Mouse (Mus musculus): ENCODE measurements around the gene Tpd52l2. TPM values are rescaled to one million over a fixed set of nuclear protein-coding genes. Genes with fewer than 3 reads are reported as not detected.
A peak's percentile ranks its signal among the peaks of the same experiment; 100 is the strongest.

Gene Tpd52l2
- polyA plus RNA-seq, 1 experiment from 2014 or later = 105 TPM

DNA sequence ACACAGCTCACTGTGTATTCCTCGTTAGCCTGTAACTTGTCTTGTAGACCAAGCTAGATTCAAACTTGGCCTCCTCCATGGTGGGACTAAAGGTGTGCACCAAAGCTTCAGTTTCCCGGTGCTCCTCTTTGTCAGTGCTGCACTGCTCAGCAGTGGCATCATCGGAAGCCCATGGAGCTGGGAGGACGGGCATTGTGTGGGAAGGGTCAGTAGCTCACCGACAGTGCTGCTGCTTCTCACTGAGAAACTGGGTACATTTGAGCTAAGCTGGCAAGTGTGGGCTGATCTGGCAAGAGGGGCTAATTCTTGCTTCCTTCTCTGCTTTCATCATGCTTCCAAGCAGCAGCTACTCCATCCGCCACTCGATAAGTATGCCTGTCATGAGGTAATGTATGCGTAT, 14.3 kb downstream of the Tpd52l2 start:
- Histone ChIP-seq H3K27me3 (replicated peaks) (no peaks in the 10 kb centered on the region), H3K4me2 (no peak overlapping the region), H3K9ac (no peak overlapping the region), H3K27ac (ENCODE audit: poor library complexity, severe bottlenecking) (no peak overlapping the region), H3K4me1 (replicated peaks) (0 out of 2 replicates have a peak, but pooled peaks cover 2% of the 10 kb centered on the region), H3K4me3 (no peak overlapping the region), H3K9me3 (replicated peaks) (no peaks in the 10 kb centered on the region), H3K36me3 (peaks cover 90% of the 10 kb centered on the region)
- no peak for ATAC-seq (ENCODE audit: insufficient number of reproducible peaks, low FRiP score)
- 96% methylated on average over 8 of the region's 8 CpGs for WGBS

DNA sequence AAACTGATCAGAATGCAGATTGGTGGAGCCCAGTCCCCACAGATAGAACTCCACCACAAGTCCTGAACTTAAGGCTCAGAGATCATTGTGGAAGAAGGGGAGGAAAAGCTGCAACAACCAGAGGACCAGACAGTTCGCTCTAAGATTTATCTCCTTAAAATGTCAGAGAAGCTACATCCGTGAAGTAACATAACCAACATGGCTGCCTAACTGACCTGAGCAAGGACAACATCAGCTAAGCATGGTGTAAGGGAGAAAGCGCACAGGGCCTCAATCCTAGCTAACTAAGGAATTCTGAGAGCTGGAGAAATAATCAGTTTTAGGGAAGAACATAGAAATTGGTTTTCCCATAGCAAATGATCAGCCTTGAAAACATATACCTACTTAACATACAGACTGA, 22.3 kb downstream of the Tpd52l2 start:
- H3K36me3 ChIP-seq = peaks cover 37% of the 10 kb centered on the region
- 59% methylated on average over 3 of the region's 3 CpGs for WGBS
- H3K4me3 ChIP-seq = peak overlapping the region; percentile 91
- peaks cover 26% of the 10 kb centered on the region for H3K4me1 ChIP-seq (replicated peaks)
- H3K9ac ChIP-seq = peak overlapping the region; percentile 97; the same call in 1 of the 2 replicates
- H3K9me3 ChIP-seq (replicated peaks) = no peaks in the 10 kb centered on the region
- H3K4me2 ChIP-seq = peak overlapping the region; percentile 92
- H3K27me3 ChIP-seq (replicated peaks) = no peaks in the 10 kb centered on the region
- peak overlapping the region; percentile 98 for H3K27ac ChIP-seq (ENCODE audit: poor library complexity, severe bottlenecking)
- ATAC-seq (ENCODE audit: insufficient number of reproducible peaks, low FRiP score) = no peak

DNA sequence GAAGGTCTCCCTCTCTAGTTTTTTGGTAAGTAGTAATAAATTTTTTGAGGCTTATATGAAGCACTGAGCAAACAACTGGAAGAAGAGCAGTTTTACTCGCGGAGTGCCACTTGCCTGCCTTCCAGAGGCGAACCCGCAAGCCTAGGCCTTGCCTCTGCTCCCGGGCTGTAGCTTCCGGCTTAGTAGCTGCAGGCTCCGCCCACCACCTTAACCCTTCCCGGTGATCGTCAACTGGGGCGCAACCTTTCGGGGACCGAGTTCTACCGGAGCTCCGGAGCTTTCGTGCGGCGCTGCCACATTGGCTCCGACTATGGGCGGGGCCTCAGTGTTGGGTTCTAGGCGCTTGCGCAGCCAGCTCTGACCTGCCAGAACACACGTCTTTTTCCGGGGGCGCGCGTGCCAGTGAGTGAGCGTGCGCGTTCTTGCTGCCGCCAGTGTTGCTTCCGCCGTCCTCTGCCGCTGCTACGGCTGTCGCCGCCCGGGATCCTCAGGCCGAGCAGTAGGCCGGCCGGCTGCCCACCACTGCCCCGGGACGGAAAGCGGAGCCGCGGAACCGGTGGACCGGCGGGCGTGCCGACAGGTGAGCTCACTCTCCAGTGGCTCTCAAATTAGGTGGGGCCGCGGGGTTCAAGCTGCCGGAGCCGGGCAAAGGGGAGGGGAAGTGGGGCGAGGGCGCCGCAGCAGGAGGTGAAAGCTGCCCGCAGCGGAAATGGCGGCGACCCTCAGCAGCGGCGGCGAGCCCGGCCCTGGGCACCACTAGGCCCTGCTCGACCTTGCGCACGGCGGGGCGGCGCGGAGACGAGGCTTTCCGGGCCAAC, 23.4 kb downstream of the Tpd52l2 start, which contains the start of gene Dnajc5:
Gene Dnajc5, plus strand, starts transcription at position 368 of the 818 bp plus-strand sequence.
- H3K4me1 ChIP-seq (replicated peaks) = peaks cover 29% of the 10 kb centered on the region
- no peaks in the 10 kb centered on the region for H3K9me3 ChIP-seq (replicated peaks)
- ATAC-seq (ENCODE audit: insufficient number of reproducible peaks, low FRiP score) = peak; percentile 98
- H3K4me2 ChIP-seq = peak within 1 kb of the TSS; percentile 92
- no peaks in the 10 kb centered on the region for H3K27me3 ChIP-seq (replicated peaks)
- H3K36me3 ChIP-seq = peaks cover 25% of the 10 kb centered on the region
- H3K27ac ChIP-seq (ENCODE audit: poor library complexity, severe bottlenecking) = peak within 1 kb of the TSS; percentile 98
- WGBS = under 1% methylated on average over 74 of the region's 74 CpGs
- peak within 1 kb of the TSS; percentile 97 for H3K9ac ChIP-seq
- peak within 1 kb of the TSS; percentile 91 for H3K4me3 ChIP-seq

DNA sequence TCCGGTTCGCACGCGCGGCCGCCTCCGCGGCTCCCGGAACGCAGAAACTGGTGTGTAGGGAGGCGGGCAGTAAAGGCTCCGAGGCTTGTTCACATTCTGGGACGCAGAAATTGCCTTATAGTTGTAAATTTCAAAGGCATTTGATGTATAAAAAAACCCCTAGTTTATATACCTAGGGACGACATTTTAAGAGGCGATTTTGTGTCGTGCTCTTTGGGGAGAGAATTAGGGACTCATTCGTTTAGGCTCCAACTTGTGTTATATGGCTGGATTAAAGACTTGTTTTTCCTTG, 23.9 kb downstream of the Tpd52l2 start:
- no peaks in the 10 kb centered on the region for H3K9me3 ChIP-seq (replicated peaks)
- ATAC-seq (ENCODE audit: insufficient number of reproducible peaks, low FRiP score) = no peak
- H3K27me3 ChIP-seq (replicated peaks) = no peaks in the 10 kb centered on the region
- peak overlapping the region; percentile 92 for H3K4me2 ChIP-seq
- peak overlapping the region; percentile 91 for H3K4me3 ChIP-seq
- peaks cover 22% of the 10 kb centered on the region for H3K36me3 ChIP-seq
- H3K9ac ChIP-seq = peak overlapping the region; percentile 97
- H3K27ac ChIP-seq (ENCODE audit: poor library complexity, severe bottlenecking) = peak overlapping the region; percentile 98
- 0% methylated on average over 17 of the region's 17 CpGs for WGBS
- peaks cover 33% of the 10 kb centered on the region for H3K4me1 ChIP-seq (replicated peaks)

DNA sequence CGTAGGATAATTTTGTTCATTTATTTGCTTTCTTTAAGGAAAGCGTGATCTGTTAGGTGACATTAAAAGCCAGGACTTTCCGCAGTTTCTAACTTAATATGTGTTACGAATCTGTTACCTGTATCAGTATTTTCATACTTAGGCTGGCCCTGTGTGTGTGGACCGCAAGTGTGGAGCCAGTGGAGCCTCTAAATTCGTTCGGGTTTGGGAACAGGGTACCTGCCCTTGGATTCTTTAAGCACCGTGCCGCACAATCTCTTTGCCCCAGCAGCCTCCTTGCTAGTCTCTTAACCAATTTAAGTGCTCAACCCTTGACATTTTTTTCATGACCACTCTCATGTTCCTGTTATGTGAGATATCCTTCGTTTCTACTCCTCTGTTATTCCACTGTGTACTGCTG, 24.5 kb downstream of the Tpd52l2 start:
- WGBS = 34% methylated on average over 10 of the region's 10 CpGs
- Histone ChIP-seq H3K9me3 (replicated peaks) (no peaks in the 10 kb centered on the region), H3K9ac (peak overlapping the region; percentile 97), H3K27ac (ENCODE audit: poor library complexity, severe bottlenecking) (0 out of 2 replicates have a peak overlapping the region, but pooled peaks have one; percentile 25), H3K4me2 (peak overlapping the region; percentile 92), H3K4me3 (peak overlapping the region; percentile 91), H3K36me3 (peaks cover 16% of the 10 kb centered on the region), H3K27me3 (replicated peaks) (no peaks in the 10 kb centered on the region), H3K4me1 (replicated peaks) (peaks cover 33% of the 10 kb centered on the region)
- no peak for ATAC-seq (ENCODE audit: insufficient number of reproducible peaks, low FRiP score)

DNA sequence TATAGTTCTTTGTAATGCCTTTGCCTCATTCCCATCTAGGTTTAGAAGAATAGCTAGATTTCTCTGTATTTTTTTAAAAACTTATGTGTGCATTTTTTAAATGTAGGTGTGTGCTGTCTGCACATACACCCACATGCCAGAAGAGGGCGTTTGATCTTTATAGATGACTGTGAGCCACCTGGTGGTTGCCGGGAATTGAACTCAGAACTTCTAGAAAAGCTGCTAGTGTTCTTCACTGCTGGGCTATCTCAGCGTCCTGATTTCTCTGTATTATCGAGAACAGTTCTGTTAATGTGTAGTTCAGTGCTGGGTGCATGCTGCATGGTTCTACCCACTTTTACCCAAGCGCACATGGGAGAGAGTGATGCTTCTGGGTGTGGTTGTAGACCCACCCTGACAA, 25.9 kb downstream of the Tpd52l2 start:
- Histone ChIP-seq H3K4me2 (no peak overlapping the region), H3K36me3 (peaks cover 12% of the 10 kb centered on the region; the same call in 1 of the 2 replicates)

DNA sequence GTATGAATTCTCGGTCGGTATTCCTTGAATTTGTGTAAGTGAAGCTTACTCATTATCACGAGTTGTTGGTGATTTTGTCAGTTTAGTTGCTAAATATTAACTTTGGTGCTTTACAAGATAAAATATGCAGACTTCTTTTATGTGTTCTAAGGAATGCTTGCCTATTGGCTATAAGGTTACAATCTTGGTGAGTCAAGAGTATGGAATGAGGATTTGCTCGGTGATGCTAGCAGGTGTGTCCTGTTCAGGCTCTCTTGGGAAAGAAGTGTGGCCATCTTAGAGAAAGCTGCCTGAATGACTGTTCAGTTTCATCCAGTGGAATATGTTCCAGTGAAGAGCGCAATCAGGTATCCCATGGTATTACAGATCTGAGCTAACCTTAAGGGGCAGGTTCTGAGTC, 28.6 kb downstream of the Tpd52l2 start:
- ATAC-seq (ENCODE audit: insufficient number of reproducible peaks, low FRiP score) = no peak
- H3K9me3 ChIP-seq (replicated peaks) = peaks cover under 1% of the 10 kb centered on the region; the same call in 1 of the 2 replicates
- WGBS = 81% methylated on average over 5 of the region's 5 CpGs

More for the DNA sequence above, 25.9 kb downstream of the Tpd52l2 start:
- Histone ChIP-seq H3K27ac (ENCODE audit: poor library complexity, severe bottlenecking) (no peak overlapping the region), H3K4me3 (no peak overlapping the region), H3K27me3 (replicated peaks) (no peaks in the 10 kb centered on the region), H3K4me1 (replicated peaks) (peaks cover 33% of the 10 kb centered on the region), H3K9ac (no peak overlapping the region), H3K9me3 (replicated peaks) (no peaks in the 10 kb centered on the region)
- ATAC-seq (ENCODE audit: insufficient number of reproducible peaks, low FRiP score) = no peak
- WGBS = 65% methylated on average over 5 of the region's 5 CpGs

DNA sequence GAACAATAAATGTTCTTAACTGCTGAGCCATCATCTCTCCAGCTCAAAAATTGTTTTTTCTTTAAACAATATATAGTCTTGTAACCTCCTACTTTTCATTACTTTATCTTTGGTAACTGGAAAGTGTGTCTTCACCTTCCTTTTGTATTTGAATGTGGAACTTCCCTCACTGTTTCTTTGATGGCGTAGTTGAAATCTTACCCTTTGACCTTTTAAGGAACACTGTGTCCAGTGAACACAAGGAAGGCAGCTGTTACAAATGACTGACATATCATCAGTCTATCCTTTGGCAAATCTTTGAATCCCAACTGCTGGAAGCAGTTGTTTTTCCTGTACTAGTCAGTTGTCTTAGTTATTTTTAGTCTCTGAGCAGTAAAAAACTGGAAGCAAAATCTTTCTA, 32.1 kb downstream of the Tpd52l2 start:
- WGBS = 94% methylated on average over 1 of the region's 1 CpGs
- H3K4me2 ChIP-seq = no peak overlapping the region

More for the DNA sequence above, 28.6 kb downstream of the Tpd52l2 start:
- Histone ChIP-seq H3K4me3 (no peak overlapping the region), H3K36me3 (peaks cover 26% of the 10 kb centered on the region), H3K27ac (ENCODE audit: poor library complexity, severe bottlenecking) (no peak overlapping the region), H3K4me1 (replicated peaks) (peaks cover 27% of the 10 kb centered on the region), H3K27me3 (replicated peaks) (no peaks in the 10 kb centered on the region), H3K4me2 (no peak overlapping the region), H3K9ac (no peak overlapping the region)

DNA sequence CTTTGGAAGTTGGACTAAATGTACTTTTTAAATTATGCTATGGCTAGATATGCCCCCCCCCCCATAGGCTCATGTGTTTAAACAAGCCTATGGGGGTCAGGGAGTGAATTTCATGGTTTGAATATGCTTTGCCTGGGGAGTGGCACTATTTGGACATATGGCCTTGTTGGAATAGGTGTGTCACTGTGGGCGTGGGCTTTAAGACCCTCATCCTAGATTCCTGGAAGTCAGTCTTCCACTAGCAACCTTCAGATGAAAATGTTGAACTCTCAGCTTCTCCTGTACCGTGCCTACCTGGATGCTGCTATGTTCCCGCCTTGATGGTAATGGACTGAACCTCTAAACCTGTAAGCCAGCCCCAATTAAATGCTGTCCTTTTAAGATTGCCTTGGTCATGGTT, 35.6 kb downstream of the Tpd52l2 start:
- Histone ChIP-seq H3K4me3 (no peak overlapping the region), H3K9ac (no peak overlapping the region), H3K4me1 (replicated peaks) (peaks cover 3% of the 10 kb centered on the region), H3K27ac (ENCODE audit: poor library complexity, severe bottlenecking) (no peak overlapping the region), H3K36me3 (peaks cover 41% of the 10 kb centered on the region), H3K4me2 (no peak overlapping the region), H3K9me3 (replicated peaks) (peaks cover 3% of the 10 kb centered on the region), H3K27me3 (replicated peaks) (no peaks in the 10 kb centered on the region)
- ATAC-seq (ENCODE audit: insufficient number of reproducible peaks, low FRiP score) = no peak
- 94% methylated on average over 3 of the region's 3 CpGs for WGBS

More for the DNA sequence above, 32.1 kb downstream of the Tpd52l2 start:
- no peak overlapping the region for H3K4me3 ChIP-seq
- ATAC-seq (ENCODE audit: insufficient number of reproducible peaks, low FRiP score) = no peak
- H3K4me1 ChIP-seq (replicated peaks) = peaks cover 6% of the 10 kb centered on the region; the same call in 1 of the 2 replicates
- peaks cover 46% of the 10 kb centered on the region for H3K36me3 ChIP-seq
- no peak overlapping the region for H3K27ac ChIP-seq (ENCODE audit: poor library complexity, severe bottlenecking)
- H3K9me3 ChIP-seq (replicated peaks) = peaks cover 3% of the 10 kb centered on the region
- H3K9ac ChIP-seq = no peak overlapping the region
- H3K27me3 ChIP-seq (replicated peaks) = no peaks in the 10 kb centered on the region

DNA sequence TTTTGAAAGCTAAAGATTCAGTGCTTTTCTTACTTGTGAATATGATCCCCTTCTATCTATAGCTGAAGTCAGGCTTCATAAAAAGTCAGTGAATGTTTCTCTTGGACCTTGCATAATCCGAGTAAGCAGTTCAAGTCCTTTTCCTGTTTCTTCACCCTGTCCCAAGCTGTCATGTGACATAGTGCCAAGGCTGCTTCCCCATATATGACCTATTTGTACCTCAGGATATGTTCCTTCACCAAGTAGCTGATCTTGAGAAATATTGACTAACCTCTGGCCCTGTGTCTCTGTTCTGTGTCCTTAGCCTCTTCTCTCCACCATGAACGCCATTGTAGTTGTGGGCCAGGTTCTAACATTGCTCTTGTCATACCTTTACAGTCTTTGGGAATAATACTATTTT, 39.5 kb downstream of the Tpd52l2 start:
- Histone ChIP-seq H3K36me3 (peaks cover 15% of the 10 kb centered on the region), H3K4me2 (no peak overlapping the region), H3K27ac (ENCODE audit: poor library complexity, severe bottlenecking) (no peak overlapping the region), H3K27me3 (replicated peaks) (no peaks in the 10 kb centered on the region), H3K9me3 (replicated peaks) (no peaks in the 10 kb centered on the region; the same call in 1 of the 2 replicates), H3K4me1 (replicated peaks) (peaks cover 10% of the 10 kb centered on the region), H3K4me3 (no peak overlapping the region), H3K9ac (no peak overlapping the region)
- no peak for ATAC-seq (ENCODE audit: insufficient number of reproducible peaks, low FRiP score)
- WGBS = 77% methylated on average over 2 of the region's 2 CpGs

DNA sequence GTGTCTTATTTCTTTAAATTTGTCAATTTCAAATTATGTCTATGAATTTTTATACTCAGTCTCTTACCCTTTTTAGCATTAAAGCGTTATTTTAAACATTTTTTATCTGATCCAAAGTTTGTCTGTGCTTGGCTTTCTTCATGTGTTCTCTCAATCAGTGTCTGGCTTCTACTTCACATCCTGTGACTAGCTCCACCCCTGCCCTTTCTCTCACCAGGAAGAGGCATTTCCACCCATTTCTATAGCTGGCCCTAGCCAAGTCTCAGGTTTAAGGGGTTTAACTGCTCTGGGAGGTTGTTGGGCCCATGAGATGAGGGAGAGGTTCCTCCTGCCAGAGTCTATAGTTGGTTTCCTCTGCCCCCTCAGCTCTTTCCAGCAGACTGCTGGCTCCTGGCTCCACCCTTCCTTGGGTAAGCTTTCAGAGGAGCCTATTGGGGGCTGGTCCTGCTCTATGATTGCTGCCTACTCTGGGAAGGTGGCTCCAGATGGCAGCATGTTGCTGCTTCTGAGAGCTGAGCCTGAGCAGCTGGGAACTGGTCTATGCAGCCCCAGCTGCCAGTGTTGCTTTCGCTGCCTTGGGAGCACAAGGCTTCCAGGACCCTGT, 40.6 kb downstream of the Tpd52l2 start:
- Histone ChIP-seq H3K9me3 (replicated peaks) (no peaks in the 10 kb centered on the region), H3K4me2 (peak overlapping the region; percentile 26), H3K4me1 (replicated peaks) (peaks cover 10% of the 10 kb centered on the region), H3K27ac (ENCODE audit: poor library complexity, severe bottlenecking) (peak overlapping the region; percentile 63), H3K27me3 (replicated peaks) (no peaks in the 10 kb centered on the region), H3K36me3 (peaks cover 4% of the 10 kb centered on the region), H3K9ac (peak overlapping the region; percentile 41; the same call in 1 of the 2 replicates), H3K4me3 (no peak overlapping the region)
- peak; percentile 76 for ATAC-seq (ENCODE audit: insufficient number of reproducible peaks, low FRiP score)
- WGBS = 67% methylated on average over 2 of the region's 2 CpGs

Data from heart, embryonic 12.5 days (tissue).